29 mouse cellular contexts compared by ENCODE assay signal in genomic region chr17:28982591-28982990, GRCm38 (mm10). TPM values are rescaled to one million over a fixed set of nuclear protein-coding genes. Genes with fewer than 3 reads are reported as not detected.
DNase-seq lines count a peak whose midpoint lies in the region; ATAC-seq and TF ChIP-seq lines count a peak whose summit lies in the region.
"Had no signal": no experiment of that assay in that cellular context is flagged by ENCODE, and none has a peak within 500 bp of the region (broad histone marks: within the 10 kb centered on the region; RNA-seq: fewer than 3 reads in every experiment).

No protein-coding gene starts in this region.

- no peak overlapping the region for H3K4me3 ChIP-seq in heart, embryonic 10.5 days
- no peak overlapping the region for H3K4me3 ChIP-seq in lung, postnatal 0 days (ENCODE audit: low read depth, low read length)
- H3K4me3 ChIP-seq in myocyte = no peak overlapping the region
- no peak overlapping the region for H3K4me3 ChIP-seq in midbrain, embryonic 13.5 days (replicated peaks)
- H3K4me3 ChIP-seq: forebrain, embryonic 10.5 days; limb, embryonic 13.5 days; midbrain, embryonic 15.5 days; neural tube, embryonic 13.5 days had no signal

- DNase-seq in heart, embryonic 10.5 days (ENCODE audit: low spot score) = no peak
- no peak for DNase-seq in heart, postnatal 36 days
- peak; percentile 30 for DNase-seq in heart, postnatal 4 days
- DNase-seq in heart, adult 8-10 months (ENCODE audit: low spot score) = no peak
- DNase-seq in lung, postnatal 0 days (ENCODE audit: low spot score) = peak; percentile 45
- DNase-seq in lung, adult 18-20 months = no peak
- DNase-seq: cerebellum, adult 11-12 months; cerebellum, postnatal 10 days; gastrocnemius, postnatal 14 days; kidney, adult 9 months; kidney, postnatal 36 days; retina, postnatal 1 day; right cerebral cortex, postnatal 25 days; spleen, adult 18-20 months had no signal

- intact Hi-C loops in heart, postnatal 36 days (cut with DNase I) = no loop called here

- WGBS in heart, embryonic 10.5 days = 18% methylated on average over 4 of the region's 4 CpGs
- WGBS in lung, postnatal 0 days = 20% methylated on average over 4 of the region's 4 CpGs
- 57% methylated on average over 4 of the region's 4 CpGs for WGBS in midbrain, embryonic 13.5 days

- peak; percentile 62; the same call in 1 of the 2 replicates for ATAC-seq in lung, postnatal 0 days
- no peak for ATAC-seq in midbrain, embryonic 13.5 days
- ATAC-seq: forebrain, embryonic 16.5 days; hindbrain, postnatal 0 days; intestine, embryonic 16.5 days; midbrain, embryonic 15.5 days had no signal

- no peak for TF ChIP-seq POLR2A in myocyte (IDR thresholded peaks at IDR 0.05; ENCODE audit: insufficient read length, low read depth)

- H3K27me3 ChIP-seq in heart, embryonic 10.5 days (ENCODE audit: insufficient read depth, poor library complexity, severe bottlenecking) = no peaks in the 10 kb centered on the region
- H3K27me3 ChIP-seq in lung, postnatal 0 days (replicated peaks; ENCODE audit: insufficient read depth, low read length) = no peaks in the 10 kb centered on the region
- no peaks in the 10 kb centered on the region for H3K27me3 ChIP-seq in myocyte (ENCODE audit: control insufficient read depth, insufficient read depth, insufficient read length)
- no peaks in the 10 kb centered on the region for H3K27me3 ChIP-seq in midbrain, embryonic 13.5 days
- H3K27me3 ChIP-seq: limb, embryonic 13.5 days; midbrain, embryonic 15.5 days; neural tube, embryonic 13.5 days had no signal

- peaks cover 86% of the 10 kb centered on the region for H3K36me3 ChIP-seq in heart, embryonic 10.5 days
- peaks cover 52% of the 10 kb centered on the region for H3K36me3 ChIP-seq in lung, postnatal 0 days (ENCODE audit: insufficient read depth, low read length)
- H3K36me3 ChIP-seq in myocyte (ENCODE audit: control insufficient read depth, insufficient read depth) = peaks cover 31% of the 10 kb centered on the region
- H3K36me3 ChIP-seq in midbrain, embryonic 13.5 days = peaks cover 89% of the 10 kb centered on the region

- no peaks in the 10 kb centered on the region for H3K9me3 ChIP-seq in heart, embryonic 10.5 days
- no peaks in the 10 kb centered on the region for H3K9me3 ChIP-seq in lung, postnatal 0 days (ENCODE audit: low read length)
- H3K9me3 ChIP-seq in midbrain, embryonic 13.5 days = no peaks in the 10 kb centered on the region
- H3K9me3 ChIP-seq: forebrain, embryonic 10.5 days; limb, embryonic 13.5 days; midbrain, embryonic 15.5 days; neural tube, embryonic 13.5 days had no signal

- peaks cover 7% of the 10 kb centered on the region for H3K4me1 ChIP-seq in heart, embryonic 10.5 days
- H3K4me1 ChIP-seq in lung, postnatal 0 days (ENCODE audit: insufficient read depth, low read depth, low read length) = no peaks in the 10 kb centered on the region
- no peaks in the 10 kb centered on the region for H3K4me1 ChIP-seq in midbrain, embryonic 13.5 days (replicated peaks)
- H3K4me1 ChIP-seq: forebrain, embryonic 10.5 days; limb, embryonic 13.5 days; midbrain, embryonic 15.5 days; neural tube, embryonic 13.5 days had no signal

- H3K9ac ChIP-seq in lung, postnatal 0 days (replicated peaks; ENCODE audit: low read depth) = no peak overlapping the region
- H3K9ac ChIP-seq in midbrain, embryonic 13.5 days (replicated peaks) = no peak overlapping the region
- H3K9ac ChIP-seq: limb, embryonic 13.5 days; midbrain, embryonic 15.5 days; neural tube, embryonic 13.5 days had no signal

- TF ChIP-seq CTCF in lung, postnatal 0 days (IDR thresholded peaks at IDR 0.05) = no peak

- no peak overlapping the region for H3ac ChIP-seq in myocyte (ENCODE audit: control insufficient read depth, insufficient read length)

- no peak for TF ChIP-seq EP300 in lung, postnatal 0 days (IDR thresholded peaks at IDR 0.05)

- no peak overlapping the region for H3K4me2 ChIP-seq in lung, postnatal 0 days (replicated peaks; ENCODE audit: low read depth, low read length)
- no peak overlapping the region for H3K4me2 ChIP-seq in myocyte (ENCODE audit: low read depth)
- no peak overlapping the region for H3K4me2 ChIP-seq in midbrain, embryonic 13.5 days (replicated peaks)
- H3K4me2 ChIP-seq: heart, embryonic 11.5 days; limb, embryonic 13.5 days; midbrain, embryonic 15.5 days; neural tube, embryonic 13.5 days had no signal

- H3K79me2 ChIP-seq in myocyte (ENCODE audit: control insufficient read depth, insufficient read depth) = no peaks in the 10 kb centered on the region

- H3K27ac ChIP-seq in heart, embryonic 10.5 days = peak overlapping the region; percentile 31; the same call in 1 of the 2 replicates
- H3K27ac ChIP-seq in lung, postnatal 0 days (ENCODE audit: low read length) = no peak overlapping the region
- no peak overlapping the region for H3K27ac ChIP-seq in midbrain, embryonic 13.5 days
- H3K27ac ChIP-seq: forebrain, embryonic 10.5 days; hindbrain, postnatal 0 days; limb, embryonic 13.5 days; midbrain, embryonic 15.5 days; neural tube, embryonic 13.5 days had no signal

TF ChIP-seq in myocyte, 11 proteins besides CTCF, POLR2A, EP300 and RAD21:
- TF ChIP-seq SRF (IDR thresholded peaks at IDR 0.05; ENCODE audit: control insufficient read depth, insufficient read length, low read depth) = no peak
- TF ChIP-seq MYOG (IDR thresholded peaks at IDR 0.05; ENCODE audit: control insufficient read depth in 1 of 3, insufficient read depth in 1 of 3, insufficient read length in 2 of 3, low read depth in 2 of 3) = peak in 1 of 3 experiments; percentile 53
- TF ChIP-seq MYOD1 (IDR thresholded peaks at IDR 0.05; ENCODE audit: control insufficient read depth in 1 of 3, insufficient read length in 2 of 3, low read depth in 2 of 3) = peak in 2 of 3 experiments; percentile 15 to 75
TF ChIP-seq in myocyte: peak in this region for 2.

RNA-seq across cellular contexts. Expression of gene Stk38, which starts 25.2 kb away (rescaled TPM):
- polyA plus RNA-seq in heart, embryonic 10.5 days (2016; fragmentation: Nextera tagmentation; extraction: Ambion mirVana) = 92.2 and 93.7 TPM in 2 replicates
- total RNA-seq in heart, postnatal 36 days (2021) = 10 to 100 TPM; 30.2 to 36.2 TPM
- total RNA-seq in heart, postnatal 4 days (2021) = 10 to 100 TPM; 64.3 to 67.4 TPM
- total RNA-seq in heart, adult 8-10 months (2022) = 10 to 100 TPM; 26.4 to 31.4 (median 29.0) TPM
- polyA plus RNA-seq in lung, postnatal 0 days (2015; fragmentation: Nextera tagmentation; extraction: Ambion mirVana) = 60.3 and 61.1 TPM in 2 replicates
- 28.3 TPM for polyA plus RNA-seq in myocyte (2012; fragmentation: generic; extraction: Trizol)
- 126 and 134 TPM in 2 replicates for polyA plus RNA-seq in midbrain, embryonic 13.5 days (2015; fragmentation: Nextera tagmentation; extraction: Ambion mirVana)

RNA-seq across cellular contexts. Expression of gene Kctd20, which starts 30.8 kb away (rescaled TPM):
- 80.3 and 85.4 TPM in 2 replicates for polyA plus RNA-seq in heart, embryonic 10.5 days (2016; fragmentation: Nextera tagmentation; extraction: Ambion mirVana)
- total RNA-seq in heart, postnatal 36 days (2021) = 10 to 100 TPM; 53.3 to 55.5 TPM
- total RNA-seq in heart, postnatal 4 days (2021) = 10 to 100 TPM; 63.1 to 65.3 TPM
- 10 to 100 TPM; 33.5 to 58.8 (median 54.0) TPM for total RNA-seq in heart, adult 8-10 months (2022)
- 44.3 and 49.5 TPM in 2 replicates for polyA plus RNA-seq in lung, postnatal 0 days (2015; fragmentation: Nextera tagmentation; extraction: Ambion mirVana)
- polyA plus RNA-seq in myocyte (2012; fragmentation: generic; extraction: Trizol) = 34.8 TPM
- 97.3 and 97.9 TPM in 2 replicates for polyA plus RNA-seq in midbrain, embryonic 13.5 days (2015; fragmentation: Nextera tagmentation; extraction: Ambion mirVana)

RNA-seq across cellular contexts. Expression of gene Pxt1, which starts 39.0 kb away (rescaled TPM):
- polyA plus RNA-seq in heart, embryonic 10.5 days (2016; fragmentation: Nextera tagmentation; extraction: Ambion mirVana) = 0.21 and 0.26 TPM in 2 replicates
- under 1 TPM in 1 of 2 experiments, not detected in 1; 0.39 TPM for total RNA-seq in heart, postnatal 36 days (2021)
- total RNA-seq in heart, postnatal 4 days (2021) = not detected
- total RNA-seq in heart, adult 8-10 months (2022) = under 1 TPM in 2 of 4 experiments, not detected in 2; 0.26 to 0.31 TPM
- polyA plus RNA-seq in lung, postnatal 0 days (2015; fragmentation: Nextera tagmentation; extraction: Ambion mirVana) = 0.12 TPM in 1 of 2 replicates, not detected in the other
- polyA plus RNA-seq in myocyte (2012; fragmentation: generic; extraction: Trizol) = not detected
- polyA plus RNA-seq in midbrain, embryonic 13.5 days (2015; fragmentation: Nextera tagmentation; extraction: Ambion mirVana) = not detected in 2 replicates
- total RNA-seq: adrenal gland, adult 18-20 months; gastrocnemius, postnatal 14 days; hindbrain, postnatal 0 days; left cerebral cortex, postnatal 25 days; megakaryocyte-erythroid progenitor cell, adult 5-6 weeks had no signal
- polyA plus RNA-seq: embryonic facial prominence, embryonic 11.5 days; forebrain, embryonic 10.5 days; forebrain, embryonic 16.5 days; heart, embryonic 11.5 days; hindbrain, postnatal 0 days; intestine, embryonic 16.5 days; limb, embryonic 13.5 days; neural tube, embryonic 13.5 days; thymus, postnatal 0 days had no signal

RNA-seq across cellular contexts. Expression of gene Srsf3, which starts 49.8 kb away (rescaled TPM):
- 433 and 498 TPM in 2 replicates for polyA plus RNA-seq in heart, embryonic 10.5 days (2016; fragmentation: Nextera tagmentation; extraction: Ambion mirVana)
- 10 to 100 TPM; 54.9 to 60.9 TPM for total RNA-seq in heart, postnatal 36 days (2021)
- 100 to 1,000 TPM; 224 to 227 TPM for total RNA-seq in heart, postnatal 4 days (2021)
- total RNA-seq in heart, adult 8-10 months (2022) = 10 to 100 TPM; 52.6 to 73.3 (median 70.5) TPM
- polyA plus RNA-seq in lung, postnatal 0 days (2015; fragmentation: Nextera tagmentation; extraction: Ambion mirVana) = 229 and 238 TPM in 2 replicates
- 98.2 TPM for polyA plus RNA-seq in myocyte (2012; fragmentation: generic; extraction: Trizol)
- 590 and 618 TPM in 2 replicates for polyA plus RNA-seq in midbrain, embryonic 13.5 days (2015; fragmentation: Nextera tagmentation; extraction: Ambion mirVana)

Comparison
In these comparisons a context has a peak if more than half of its experiments do, and no peak if none do; other contexts are left out.
1. DNase-seq: peak in heart, postnatal 4 days (single experiment) and lung, postnatal 0 days (single experiment); none in heart, embryonic 10.5 days (single experiment), heart, postnatal 36 days (0 of 2), heart, adult 8-10 months (single experiment) and lung, adult 18-20 months (0 of 2).